Mouse (Mus musculus): ENCODE measurements at regions not wholly inside any gene's neighbourhood (a gene's known extent, or its start where the extent isn't known, plus 50 kb on each side); places are given as distances from the start of the nearest gene placed in this dataset.

- no peak for ATAC-seq
These were observed 179.8 kb downstream of the 4933412E24Rik start for GRCm38 (mm10) chr15:59836631-59837030.

- no peak for ATAC-seq
These were observed 183.2 kb downstream of the 4933412E24Rik start for GRCm38 (mm10) chr15:59833232-59833631.

- ATAC-seq = no peak
These were observed 184.9 kb downstream of the 4933412E24Rik start for GRCm38 (mm10) chr15:59831481-59831880.

- ATAC-seq = no peak
These were observed 185.6 kb downstream of the 4933412E24Rik start for GRCm38 (mm10) chr15:59830553-59831462.

GRCm38 (mm10) chr15:59828421-59828820 lies 188.0 kb downstream of the 4933412E24Rik start:
- peak; percentile 93 for ATAC-seq

GRCm38 (mm10) chr15:59826164-59826950 lies 190.1 kb downstream of the 4933412E24Rik start:
- ATAC-seq = no peak

- ATAC-seq = no peak
These were observed 192.5 kb downstream of the 4933412E24Rik start for GRCm38 (mm10) chr15:59823921-59824320.

- no peak for ATAC-seq
These were observed 193.3 kb downstream of the 4933412E24Rik start for GRCm38 (mm10) chr15:59822995-59823681.

GRCm38 (mm10) chr15:59820317-59820716 lies 196.1 kb downstream of the 4933412E24Rik start:
- ATAC-seq = no peak

- no peak for ATAC-seq
These were observed 200.4 kb downstream of the 4933412E24Rik start for GRCm38 (mm10) chr15:59816031-59816430.

GRCm38 (mm10) chr15:59811566-59811965 lies 204.8 kb downstream of the 4933412E24Rik start:
- ATAC-seq = no peak

- ATAC-seq = no peak
These were observed 207.1 kb downstream of the 4933412E24Rik start for GRCm38 (mm10) chr15:59809361-59809760.

GRCm38 (mm10) chr15:59807723-59808122 lies 208.7 kb downstream of the 4933412E24Rik start:
- no peak for ATAC-seq

- no peak for ATAC-seq
These were observed 210.6 kb downstream of the 4933412E24Rik start for GRCm38 (mm10) chr15:59805771-59806170.

GRCm38 (mm10) chr15:59804821-59805220 lies 211.6 kb downstream of the 4933412E24Rik start:
- ATAC-seq = no peak

GRCm38 (mm10) chr15:59804394-59804793 lies 212.0 kb downstream of the 4933412E24Rik start:
- no peak for ATAC-seq

GRCm38 (mm10) chr15:59802276-59802675 lies 214.1 kb downstream of the 4933412E24Rik start:
- ATAC-seq = no peak

GRCm38 (mm10) chr15:59799124-59799815 lies 217.1 kb downstream of the 4933412E24Rik start:
- no peak for ATAC-seq

- no peak for ATAC-seq
These were observed 217.9 kb downstream of the 4933412E24Rik start for GRCm38 (mm10) chr15:59798486-59798885.

- peak; percentile 96 for ATAC-seq
These were observed 220.7 kb downstream of the 4933412E24Rik start for GRCm38 (mm10) chr15:59795717-59796116.

GRCm38 (mm10) chr15:59794871-59795270 lies 221.5 kb downstream of the 4933412E24Rik start:
- ATAC-seq = no peak

Data from inflammation-experienced regulatory T-cells, adult 6 months (primary cell).